Mouse (Mus musculus): ENCODE results near the gene Heatr5b.

- TF ChIP-seq POLR2A (IDR thresholded peaks at IDR 0.05; ENCODE audit: borderline replicate concordance, extremely low read depth, insufficient read depth, insufficient read length, poor library complexity, severe bottlenecking) (no peak), CTCF (IDR thresholded peaks at IDR 0.05; ENCODE audit: borderline replicate concordance, extremely low read depth, insufficient read depth, insufficient read length) (no peak)
Measured at GRCm38 (mm10) chr17:78735731-78736472, 99.3 kb downstream of the Heatr5b start.

All from brain, embryonic 14.5 days (tissue).